Mouse (Mus musculus) bone marrow, adult 2 months (tissue): ENCODE measurements around the gene Myrf.

Source experiments
- CTCF ChIP-seq: fragments of 200-500 bp; IDR thresholded peaks from 2 replicates; pipeline ENCODE4 v1.5.1; 2011; ENCODE audit warnings: low read length, control low read depth; ENCODE audit not compliant: control insufficient read depth, insufficient read depth
- POLR2A ChIP-seq: fragments of 200-500 bp; IDR thresholded peaks from 2 replicates; pipeline ENCODE4 v1.6.1; 2011; ENCODE audit warnings: low read depth, mild to moderate bottlenecking, control low read depth, low read length, borderline replicate concordance; ENCODE audit not compliant: control insufficient read depth

GRCm38 (mm10) chr19:10176477-10176876, 64.1 kb downstream of the Myrf start:
- TF ChIP-seq CTCF (no peak), POLR2A (no peak)
